Mouse (Mus musculus): ENCODE measurements around the gene Dio2. TPM values are rescaled to one million over a fixed set of nuclear protein-coding genes. Genes with fewer than 3 reads are reported as not detected.

Gene Dio2
- polyA plus RNA-seq, 1 experiment from 2014 or later: 0.09 TPM

DNA sequence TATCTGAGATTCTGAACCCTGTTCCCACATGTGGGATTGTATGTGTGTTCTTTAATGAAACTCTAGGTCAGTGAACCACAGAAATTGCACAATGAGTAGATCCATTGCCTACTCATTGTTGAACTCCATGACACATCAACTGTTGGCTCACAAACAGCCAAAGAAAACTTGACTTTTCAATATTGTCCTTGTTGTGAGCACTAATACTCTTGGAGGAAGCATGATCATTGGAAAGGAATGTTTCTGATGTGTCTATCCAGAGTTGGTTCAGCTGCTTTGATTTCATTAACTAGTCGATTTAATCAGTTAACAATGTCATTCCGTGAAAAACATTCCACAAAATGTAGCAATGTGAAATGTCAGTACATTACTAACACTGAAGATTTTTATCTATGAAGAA lies 44.1 kb downstream of the Dio2 start:
- H3K4me3 ChIP-seq (replicated peaks): no peak overlapping the region
- H3K27me3 ChIP-seq: no peaks in the 10 kb centered on the region
- H3K9me3 ChIP-seq: no peaks in the 10 kb centered on the region
- H3K4me1 ChIP-seq (replicated peaks): no peaks in the 10 kb centered on the region
- no peaks in the 10 kb centered on the region for H3K36me3 ChIP-seq
- H3K4me2 ChIP-seq (replicated peaks): no peak overlapping the region
- no peak overlapping the region for H3K9ac ChIP-seq (replicated peaks)
- ATAC-seq: no peak
- no peak overlapping the region for H3K27ac ChIP-seq
- WGBS: 96% methylated on average over 2 of the region's 2 CpGs
